Mouse (Mus musculus) forebrain, postnatal 0 days (tissue): ENCODE results near the gene Adamtsl2. TPM values are rescaled to one million over a fixed set of nuclear protein-coding genes. Genes with fewer than 3 reads are reported as not detected.
A peak's percentile ranks its signal among the peaks of the same experiment; 100 is the strongest.

Experiments
- ATAC-seq: fragments of 200-750 bp; cut with Nextera tagmentation; 2 replicates; pipeline ENCODE4 v1.8.0; 2017; ENCODE audit warnings: mild to moderate bottlenecking, moderate library complexity
- DNase-seq: peaks from one replicate; pipeline ENCODE4 v3.0.0-alpha.2; 2015
- H3K27ac ChIP-seq: fragments of 300-500 bp; sonication (generic); 2 replicates; pipeline ENCODE4 v1.5.1; 2014; ENCODE audit warnings: low read depth, mild to moderate bottlenecking, antibody characterized with exemption, low read length, moderate library complexity, mixed read lengths
- H3K27me3 ChIP-seq: fragments of 300-500 bp; sonication (generic); 2 replicates; pipeline ENCODE4 v1.6.1; 2014; ENCODE audit warnings: mild to moderate bottlenecking, low read length, mixed read lengths; ENCODE audit not compliant: insufficient read depth
- H3K36me3 ChIP-seq: fragments of 300-500 bp; sonication (generic); 2 replicates; pipeline ENCODE4 v1.6.1; 2014; ENCODE audit warnings: mild to moderate bottlenecking, moderate library complexity; ENCODE audit not compliant: insufficient read depth
- H3K4me1 ChIP-seq: fragments of 300-500 bp; sonication (generic); 2 replicates; pipeline ENCODE4 v1.6.1; 2014; ENCODE audit warnings: antibody characterized with exemption; ENCODE audit not compliant: insufficient read depth
- H3K4me2 ChIP-seq: fragments of 300-500 bp; sonication (generic); 2 replicates; pipeline ENCODE4 v1.6.1; 2014; ENCODE audit warnings: low read depth, mild to moderate bottlenecking, moderate library complexity
- H3K4me3 ChIP-seq: fragments of 300-500 bp; sonication (generic); 2 replicates; pipeline ENCODE4 v1.5.1; 2014; ENCODE audit warnings: low read depth, low read length, mixed read lengths
- H3K9ac ChIP-seq: fragments of 300-500 bp; sonication (generic); 2 replicates; pipeline ENCODE4 v1.6.1; 2014; ENCODE audit warnings: mild to moderate bottlenecking
- H3K9me3 ChIP-seq: fragments of 300-500 bp; sonication (generic); 2 replicates; pipeline ENCODE4 v1.6.1; 2016; ENCODE audit warnings: low read length
- CTCF ChIP-seq: sonication (generic); IDR thresholded peaks from 2 replicates; pipeline ENCODE4 v1.5.1; 2016; ENCODE audit warnings: antibody characterized with exemption, control low read depth, low read depth
- WGBS: fragments of 180-500 bp; shearing (Covaris S2); extraction: QIAGEN DNeasy Blood & Tissue Kit; methylation state at CpG from one replicate; pipeline ENCODE4 v1.1.7; 2014; 5-methylcytosine and 5-hydroxymethylcytosine counted together
- polyA plus RNA-seq: library from polyadenylated mRNA; unstranded; fragments of >200 nt; fragmentation: Nextera tagmentation; extraction: Ambion mirVana; gene quantifications from 2 replicates; pipeline ENCODE4 v1.2.1, GENCODE M21; 2015
- total RNA-seq: library from RNA; depleted of rRNA; stranded (reverse); fragments of >200 nt; gene quantifications from 2 replicates; pipeline ENCODE4 v1.2.3, GENCODE M21; 2014; rRNA removed

The Adamtsl2 gene
- total and polyA plus RNA-seq, 2 experiments from 2014 or later, result 12.7 to 24.5 TPM

GRCm38 (mm10) chr2:27138356-27138755 lies 59.2 kb downstream of the Adamtsl2 start:
- no peaks in the 10 kb centered on the region for H3K27me3 ChIP-seq
- no peaks in the 10 kb centered on the region for H3K36me3 ChIP-seq
- no peak overlapping the region for H3K4me2 ChIP-seq
- no peak overlapping the region for H3K27ac ChIP-seq
- no peaks in the 10 kb centered on the region for H3K9me3 ChIP-seq
- WGBS, result 78% methylated on average over 4 of the region's 4 CpGs
- ATAC-seq, result no peak
- TF ChIP-seq CTCF, result no peak
- H3K4me3 ChIP-seq, result no peak overlapping the region
- no peak for DNase-seq
- no peak overlapping the region for H3K9ac ChIP-seq
- no peaks in the 10 kb centered on the region for H3K4me1 ChIP-seq

GRCm38 (mm10) chr2:27141950-27142693 lies 62.9 kb downstream of the Adamtsl2 start, which contains the start of gene Fam163b:
Gene Fam163b, minus strand, starts transcription at chr2:27142491.
- DNase-seq, result peak; percentile 81
- Histone ChIP-seq H3K9me3 (no peaks in the 10 kb centered on the region), H3K36me3 (no peaks in the 10 kb centered on the region), H3K9ac (peak within 1 kb of the TSS; percentile 70), H3K4me3 (peak within 1 kb of the TSS; percentile 52), H3K27me3 (no peaks in the 10 kb centered on the region), H3K4me1 (no peaks in the 10 kb centered on the region), H3K27ac (no peak within 1 kb of the TSS), H3K4me2 (peak within 1 kb of the TSS; percentile 90)
- no peak for TF ChIP-seq CTCF
- peak; percentile 91 for ATAC-seq
- WGBS, result 3% methylated on average over 57 of the region's 62 CpGs

GRCm38 (mm10) chr2:27144957-27145356 lies 65.8 kb downstream of the Adamtsl2 start:
- no peak overlapping the region for H3K9ac ChIP-seq
- no peak overlapping the region for H3K27ac ChIP-seq
- DNase-seq (no peak), ATAC-seq (no peak)
- H3K27me3 ChIP-seq, result no peaks in the 10 kb centered on the region
- H3K36me3 ChIP-seq, result no peaks in the 10 kb centered on the region
- no peaks in the 10 kb centered on the region for H3K4me1 ChIP-seq
- TF ChIP-seq CTCF, result no peak
- no peak overlapping the region for H3K4me2 ChIP-seq
- WGBS, result 52% methylated on average over 2 of the region's 2 CpGs
- H3K4me3 ChIP-seq, result no peak overlapping the region
- no peaks in the 10 kb centered on the region for H3K9me3 ChIP-seq

- Histone ChIP-seq H3K27me3 (no peaks in the 10 kb centered on the region), H3K27ac (no peak overlapping the region), H3K36me3 (no peaks in the 10 kb centered on the region), H3K4me1 (no peaks in the 10 kb centered on the region), H3K4me3 (no peak overlapping the region), H3K9ac (no peak overlapping the region), H3K9me3 (no peaks in the 10 kb centered on the region), H3K4me2 (no peak overlapping the region)
- no peak for TF ChIP-seq CTCF
- ATAC-seq (no peak), DNase-seq (no peak)
- 76% methylated on average over 6 of the region's 6 CpGs for WGBS
Observed at GRCm38 (mm10) chr2:27146840-27147239, 67.7 kb downstream of the Adamtsl2 start.

GRCm38 (mm10) chr2:27149457-27149856 lies 70.3 kb downstream of the Adamtsl2 start:
- no peaks in the 10 kb centered on the region for H3K4me1 ChIP-seq
- no peaks in the 10 kb centered on the region for H3K27me3 ChIP-seq
- no peak overlapping the region; the same call in 1 of the 2 replicates for H3K27ac ChIP-seq
- no peaks in the 10 kb centered on the region for H3K9me3 ChIP-seq
- no peak overlapping the region for H3K9ac ChIP-seq
- H3K36me3 ChIP-seq, result no peaks in the 10 kb centered on the region
- WGBS, result 8% methylated on average over 2 of the region's 2 CpGs
- no peak overlapping the region for H3K4me3 ChIP-seq
- DNase-seq (peak; percentile 29), ATAC-seq (peak; percentile 47; the same call in 1 of the 2 replicates)
- H3K4me2 ChIP-seq, result no peak overlapping the region
- no peak for TF ChIP-seq CTCF

GRCm38 (mm10) chr2:27154466-27155185 lies 75.4 kb downstream of the Adamtsl2 start:
- H3K36me3 ChIP-seq, result no peaks in the 10 kb centered on the region
- no peaks in the 10 kb centered on the region for H3K4me1 ChIP-seq
- WGBS, result 35% methylated on average over 10 of the region's 10 CpGs
- DNase-seq (peak; percentile 21), ATAC-seq (no peak)
- no peak overlapping the region for H3K9ac ChIP-seq
- no peaks in the 10 kb centered on the region for H3K9me3 ChIP-seq
- no peak overlapping the region for H3K4me3 ChIP-seq
- H3K27ac ChIP-seq, result no peak overlapping the region
- no peaks in the 10 kb centered on the region for H3K27me3 ChIP-seq
- no peak for TF ChIP-seq CTCF
- no peak overlapping the region for H3K4me2 ChIP-seq

GRCm38 (mm10) chr2:27156596-27156995 lies 77.4 kb downstream of the Adamtsl2 start:
- Histone ChIP-seq H3K9ac (no peak overlapping the region), H3K4me2 (no peak overlapping the region), H3K9me3 (no peaks in the 10 kb centered on the region), H3K4me3 (no peak overlapping the region), H3K36me3 (no peaks in the 10 kb centered on the region), H3K4me1 (no peaks in the 10 kb centered on the region), H3K27ac (no peak overlapping the region), H3K27me3 (no peaks in the 10 kb centered on the region)
- 57% methylated on average over 6 of the region's 6 CpGs for WGBS
- DNase-seq (no peak), ATAC-seq (no peak)
- TF ChIP-seq CTCF, result no peak

Other genes with a start within 250 kb of the Adamtsl2 start
- gene Abo, start 214.4 kb upstream of the Adamtsl2 start, total RNA-seq, result not detected in 2 replicates
- not detected in 2 replicates for gene Abo, start 214.4 kb upstream of the Adamtsl2 start, polyA plus RNA-seq
- gene Surf6, start 176.5 kb upstream of the Adamtsl2 start, total RNA-seq, result 25.9 and 33.6 TPM in 2 replicates
- 18.9 and 22.2 TPM in 2 replicates for gene Surf6, start 176.5 kb upstream of the Adamtsl2 start, polyA plus RNA-seq
- gene Med22, start 168.7 kb upstream of the Adamtsl2 start, total RNA-seq, result 110 and 116 TPM in 2 replicates
- 163 and 180 TPM in 2 replicates for gene Med22, start 168.7 kb upstream of the Adamtsl2 start, polyA plus RNA-seq
- gene Rpl7a, start 168.6 kb upstream of the Adamtsl2 start, total RNA-seq, result 1,164 and 1,963 TPM in 2 replicates
- gene Rpl7a, start 168.6 kb upstream of the Adamtsl2 start, polyA plus RNA-seq, result 522 and 611 TPM in 2 replicates
- 31.0 and 36.9 TPM in 2 replicates for gene Surf2, start 163.0 kb upstream of the Adamtsl2 start, total RNA-seq
- gene Surf2, start 163.0 kb upstream of the Adamtsl2 start, polyA plus RNA-seq, result 52.1 and 55.1 TPM in 2 replicates
- gene Surf1, start 162.8 kb upstream of the Adamtsl2 start, total RNA-seq, result 72.3 and 80.8 TPM in 2 replicates
- gene Surf1, start 162.8 kb upstream of the Adamtsl2 start, polyA plus RNA-seq, result 106 and 112 TPM in 2 replicates
- 96.5 and 105 TPM in 2 replicates for gene Surf4, start 145.5 kb upstream of the Adamtsl2 start, total RNA-seq
- 98.6 and 103 TPM in 2 replicates for gene Surf4, start 145.5 kb upstream of the Adamtsl2 start, polyA plus RNA-seq
- not detected in 2 replicates for gene Stkld1, start 145.3 kb upstream of the Adamtsl2 start, total RNA-seq
- gene Stkld1, start 145.3 kb upstream of the Adamtsl2 start, polyA plus RNA-seq, result 0.09 and 0.33 TPM in 2 replicates
- 42.2 and 48.3 TPM in 2 replicates for gene Rexo4, start 115.0 kb upstream of the Adamtsl2 start, total RNA-seq
- 23.9 and 25.5 TPM in 2 replicates for gene Rexo4, start 115.0 kb upstream of the Adamtsl2 start, polyA plus RNA-seq
- not detected in 2 replicates for gene Adamts13, start 106.0 kb upstream of the Adamtsl2 start, total RNA-seq
- 0.79 and 0.93 TPM in 2 replicates for gene Adamts13, start 106.0 kb upstream of the Adamtsl2 start, polyA plus RNA-seq
- gene Cacfd1, start 69.5 kb upstream of the Adamtsl2 start, total RNA-seq, result 42.7 and 48.5 TPM in 2 replicates
- gene Cacfd1, start 69.5 kb upstream of the Adamtsl2 start, polyA plus RNA-seq, result 69.6 and 96.3 TPM in 2 replicates
- 16.2 and 16.4 TPM in 2 replicates for gene Slc2a6, start 51.4 kb upstream of the Adamtsl2 start, total RNA-seq
- gene Slc2a6, start 51.4 kb upstream of the Adamtsl2 start, polyA plus RNA-seq, result 9.6 and 10.5 TPM in 2 replicates
- gene Mymk, start 7.2 kb upstream of the Adamtsl2 start, total RNA-seq, result not detected in 2 replicates
- 0.12 and 0.15 TPM in 2 replicates for gene Mymk, start 7.2 kb upstream of the Adamtsl2 start, polyA plus RNA-seq
- 7.5 and 7.8 TPM in 2 replicates for gene Fam163b, start 63.1 kb downstream of the Adamtsl2 start, total RNA-seq
- gene Fam163b, start 63.1 kb downstream of the Adamtsl2 start, polyA plus RNA-seq, result 23.9 and 26.2 TPM in 2 replicates
- 0.05 and 0.15 TPM in 2 replicates for gene Dbh, start 85.9 kb downstream of the Adamtsl2 start, total RNA-seq
- 0.09 and 0.15 TPM in 2 replicates for gene Dbh, start 85.9 kb downstream of the Adamtsl2 start, polyA plus RNA-seq
- gene Sardh, start 169.0 kb downstream of the Adamtsl2 start, total RNA-seq, result 7.2 and 7.5 TPM in 2 replicates
- gene Sardh, start 169.0 kb downstream of the Adamtsl2 start, polyA plus RNA-seq, result 5.7 and 6.2 TPM in 2 replicates